ENCODE assay signal across 8 mouse cellular contexts in the genomic region with DNA sequence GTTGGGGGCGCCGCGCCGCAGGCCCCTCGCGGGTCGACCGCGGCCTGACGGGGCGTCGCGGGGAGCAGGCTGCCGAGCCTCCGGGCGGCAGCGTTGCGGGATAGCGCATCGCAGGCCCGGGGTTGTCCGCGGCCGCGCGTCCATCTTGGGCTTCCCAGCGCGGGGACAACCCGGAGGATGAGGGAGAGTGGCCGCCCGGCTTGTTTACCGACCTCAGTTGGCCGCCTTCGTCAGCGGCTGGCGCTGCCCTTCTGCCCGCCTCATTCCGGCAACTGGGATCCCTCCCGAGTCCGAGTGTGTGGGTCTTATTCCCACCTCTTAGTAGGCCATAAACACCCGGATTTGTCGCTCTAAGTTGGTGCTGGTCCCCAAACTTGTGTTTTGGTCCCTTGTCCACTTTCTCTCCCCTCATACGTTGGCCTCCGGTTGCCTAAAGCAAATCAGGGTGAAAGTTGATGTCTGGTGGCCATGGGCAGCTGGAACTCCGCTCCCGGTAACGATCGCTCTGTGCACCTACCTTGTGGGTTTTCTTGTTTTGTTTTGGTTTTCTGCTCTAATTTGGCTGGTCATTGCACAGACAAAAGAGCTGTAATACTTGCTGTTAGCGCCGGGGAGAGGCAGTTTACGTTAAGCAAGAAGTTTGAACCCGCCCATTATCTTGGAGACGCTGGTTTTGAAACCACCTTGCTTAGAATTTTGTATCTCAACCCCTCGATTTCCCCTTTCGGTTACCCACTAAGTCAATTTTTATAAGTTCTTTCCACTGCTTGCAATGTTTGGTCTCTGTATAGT. TPM values are rescaled to one million over a fixed set of nuclear protein-coding genes. Genes with fewer than 3 reads are reported as not detected.
DNase-seq lines count a peak whose midpoint lies in the region; ATAC-seq and TF ChIP-seq lines count a peak whose summit lies in the region.

No protein-coding gene starts in this region.

- H3K36me3 ChIP-seq in hindbrain, postnatal 0 days (ENCODE audit: insufficient read depth, low read length) = no peaks in the 10 kb centered on the region
- H3K36me3 ChIP-seq in limb, embryonic 12.5 days = no peaks in the 10 kb centered on the region
- H3K36me3 ChIP-seq in midbrain, embryonic 12.5 days = no peaks in the 10 kb centered on the region

- peak overlapping the region; percentile 94 for H3K4me3 ChIP-seq in hindbrain, postnatal 0 days (ENCODE audit: low read length)
- H3K4me3 ChIP-seq in limb, embryonic 12.5 days (replicated peaks) = peak overlapping the region; percentile 98
- H3K4me3 ChIP-seq in midbrain, embryonic 12.5 days = peak overlapping the region; percentile 96

- H3K27ac ChIP-seq in hindbrain, postnatal 0 days = peak overlapping the region; percentile 99
- H3K27ac ChIP-seq in limb, embryonic 12.5 days = peak overlapping the region; percentile 99
- peak overlapping the region; percentile 99 for H3K27ac ChIP-seq in midbrain, embryonic 12.5 days (replicated peaks)

- intact Hi-C loops in gastrocnemius, postnatal 14 days (cut with DNase I; ENCODE audit: low total_unique reads) = loop anchor here (5.0 kb wide), 1 partner anchor 71 kb away; no protein-coding TSS in a partner anchor

- H3K27me3 ChIP-seq in hindbrain, postnatal 0 days (ENCODE audit: insufficient read depth, low read length) = no peaks in the 10 kb centered on the region
- H3K27me3 ChIP-seq in limb, embryonic 12.5 days = no peaks in the 10 kb centered on the region
- H3K27me3 ChIP-seq in midbrain, embryonic 12.5 days = no peaks in the 10 kb centered on the region

- H3K9ac ChIP-seq in hindbrain, postnatal 0 days (replicated peaks; ENCODE audit: low read length) = peak overlapping the region; percentile 97
- peak overlapping the region; percentile 96 for H3K9ac ChIP-seq in limb, embryonic 12.5 days (replicated peaks)
- peak overlapping the region; percentile 98 for H3K9ac ChIP-seq in midbrain, embryonic 12.5 days (replicated peaks)

- H3K9me3 ChIP-seq in hindbrain, postnatal 0 days (ENCODE audit: low read length) = no peaks in the 10 kb centered on the region
- no peaks in the 10 kb centered on the region for H3K9me3 ChIP-seq in limb, embryonic 12.5 days
- H3K9me3 ChIP-seq in midbrain, embryonic 12.5 days = no peaks in the 10 kb centered on the region

- peak; percentile 26 for DNase-seq in layer of hippocampus, adult 11-12 months (ENCODE audit: low spot score)
- no peak for DNase-seq in layer of hippocampus, adult 9-10 months (ENCODE audit: low spot score)
- DNase-seq in gastrocnemius, postnatal 14 days = peak; percentile 65
- peak; percentile 53 for DNase-seq in hindbrain, postnatal 0 days (ENCODE audit: low spot score)
- peak; percentile 50 for DNase-seq in skeletal muscle tissue, adult 2 months (ENCODE audit: low read depth, low spot score)

- ATAC-seq in common myeloid progenitor, adult 5-6 weeks (replicated peaks; ENCODE audit: low read depth, poor library complexity, severe bottlenecking) = peak; percentile 26
- ATAC-seq in hindbrain, postnatal 0 days = no peak; the same call in 1 of the 2 replicates
- ATAC-seq in limb, embryonic 12.5 days (ENCODE audit: insufficient number of reproducible peaks, insufficient read depth, low FRiP score, low TSS enrichment, low read depth) = no peak; the same call in 1 of the 2 replicates
- ATAC-seq in midbrain, embryonic 12.5 days (ENCODE audit: low FRiP score, low read depth) = no peak

- peak overlapping the region; percentile 77 for H3K4me2 ChIP-seq in hindbrain, postnatal 0 days (ENCODE audit: low read depth, low read length)
- H3K4me2 ChIP-seq in limb, embryonic 12.5 days = peak overlapping the region; percentile 66
- peak overlapping the region; percentile 81 for H3K4me2 ChIP-seq in midbrain, embryonic 12.5 days (replicated peaks)

- TF ChIP-seq CTCF in hindbrain, postnatal 0 days (IDR thresholded peaks at IDR 0.05; ENCODE audit: low read depth) = no peak

- under 1% methylated on average over 52 of the region's 55 CpGs for WGBS in hindbrain, postnatal 0 days
- under 1% methylated on average over 55 of the region's 55 CpGs for WGBS in limb, embryonic 12.5 days
- WGBS in midbrain, embryonic 12.5 days = under 1% methylated on average over 44 of the region's 55 CpGs

- H3K4me1 ChIP-seq in hindbrain, postnatal 0 days (ENCODE audit: insufficient read depth, low read length) = peaks cover 6% of the 10 kb centered on the region; the same call in 1 of the 2 replicates
- H3K4me1 ChIP-seq in limb, embryonic 12.5 days (replicated peaks) = peaks cover 8% of the 10 kb centered on the region
- H3K4me1 ChIP-seq in midbrain, embryonic 12.5 days = peaks cover 9% of the 10 kb centered on the region

RNA-seq across cellular contexts. Expression of a gene that starts 0.8 kb away (rescaled TPM):
- total RNA-seq in common myeloid progenitor, adult 5-6 weeks (2017) = 50.8 and 58.6 TPM in 2 replicates
- 10 to 100 TPM; 29.7 to 37.1 TPM for total RNA-seq in gastrocnemius, postnatal 14 days (2021)
- total RNA-seq in hindbrain, postnatal 0 days (2014; rRNA removed) = 40.1 and 42.7 TPM in 2 replicates
- 22.7 and 24.0 TPM in 2 replicates for polyA plus RNA-seq in hindbrain, postnatal 0 days (2015; fragmentation: Nextera tagmentation; extraction: Ambion mirVana)
- polyA plus RNA-seq in limb, embryonic 12.5 days (2016; fragmentation: Nextera tagmentation; extraction: Ambion mirVana) = 17.2 and 18.2 TPM in 2 replicates
- 17.6 and 19.8 TPM in 2 replicates for polyA plus RNA-seq in midbrain, embryonic 12.5 days (2016; fragmentation: Nextera tagmentation; extraction: Ambion mirVana)
